Mouse (Mus musculus): ENCODE measurements at regions not wholly inside any gene's neighbourhood (a gene's known extent, or its start where the extent isn't known, plus 50 kb on each side); places are given as distances from the start of the nearest gene placed in this dataset.

- peak; percentile 46 for DNase-seq
Measured at GRCm38 (mm10) chr17:87501098-87501497, 54.4 kb upstream of the Calm2 start.

- DNase-seq, result no peak
Measured at GRCm38 (mm10) chr17:87501687-87502387, 55.1 kb upstream of the Calm2 start.

- DNase-seq, result no peak
Measured at GRCm38 (mm10) chr17:87502388-87503369, 55.9 kb upstream of the Calm2 start.

GRCm38 (mm10) chr17:87503491-87503890 is 56.8 kb upstream of the Calm2 start:
- DNase-seq, result no peak

GRCm38 (mm10) chr17:87504960-87505681 is 58.4 kb upstream of the Calm2 start:
- DNase-seq, result no peak

- no peak for DNase-seq
Measured at GRCm38 (mm10) chr17:87507848-87508247, 61.1 kb upstream of the Calm2 start.

- no peak for DNase-seq
Measured at GRCm38 (mm10) chr17:87508582-87509253, 62.0 kb upstream of the Calm2 start.

- DNase-seq, result no peak
Measured at GRCm38 (mm10) chr17:87512000-87512611, 65.4 kb upstream of the Calm2 start.

GRCm38 (mm10) chr17:87513822-87514221 is 67.1 kb upstream of the Calm2 start:
- no peak for DNase-seq

- no peak for DNase-seq
Measured at GRCm38 (mm10) chr17:87514366-87515126, 67.8 kb upstream of the Calm2 start.

GRCm38 (mm10) chr17:87517258-87517657 is 70.5 kb upstream of the Calm2 start:
- DNase-seq, result no peak

GRCm38 (mm10) chr17:87519454-87519853 is 72.7 kb upstream of the Calm2 start:
- DNase-seq, result no peak

GRCm38 (mm10) chr17:87520841-87521240 is 74.1 kb upstream of the Calm2 start:
- DNase-seq, result no peak

- DNase-seq, result no peak
Measured at GRCm38 (mm10) chr17:87521622-87522151, 75.0 kb upstream of the Calm2 start.

- DNase-seq, result no peak
Measured at GRCm38 (mm10) chr17:87522500-87523091, 75.9 kb upstream of the Calm2 start.

- no peak for DNase-seq
Measured at GRCm38 (mm10) chr17:87523643-87524042, 76.9 kb upstream of the Calm2 start.

- DNase-seq, result no peak
Measured at GRCm38 (mm10) chr17:87527174-87527573, 80.4 kb upstream of the Calm2 start.

- peak; percentile 74 for DNase-seq
Measured at GRCm38 (mm10) chr17:87530162-87530817, 83.6 kb upstream of the Calm2 start.

GRCm38 (mm10) chr17:87530818-87531410 is 84.2 kb upstream of the Calm2 start:
- DNase-seq, result no peak
